In the genomic region with DNA sequence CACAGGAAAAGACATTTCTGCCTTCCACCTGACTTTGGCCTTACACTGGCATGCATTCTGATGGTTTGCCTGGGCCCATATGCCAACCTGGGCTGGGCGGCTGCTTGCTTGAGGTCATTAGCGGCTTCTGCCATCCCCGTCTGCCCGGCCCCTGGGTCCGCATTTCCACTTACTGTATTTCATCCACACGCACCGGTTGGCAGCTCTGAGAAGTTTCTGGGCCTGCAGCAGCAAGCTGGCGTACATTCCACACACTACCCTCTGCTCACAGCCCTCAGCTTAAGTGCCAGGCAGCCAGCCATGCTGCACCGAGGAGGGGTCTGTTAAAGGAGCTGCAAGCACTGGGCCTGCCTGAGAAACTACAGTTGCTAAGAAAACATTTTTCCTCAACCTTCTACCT, we compare ENCODE assay signal across 9 mouse cellular contexts. TPM values are rescaled to one million over a fixed set of nuclear protein-coding genes. Genes with fewer than 3 reads are reported as not detected.
DNase-seq lines count a peak whose midpoint lies in the region; ATAC-seq and TF ChIP-seq lines count a peak whose summit lies in the region.
"Had no signal": no experiment of that assay in that cellular context is flagged by ENCODE, and none has a peak within 500 bp of the region (broad histone marks: within the 10 kb centered on the region; RNA-seq: fewer than 3 reads in every experiment).

No protein-coding gene starts in this region.

- H3K4me3 ChIP-seq in hindbrain, postnatal 0 days (ENCODE audit: low read length), result no peak overlapping the region
- no peak overlapping the region for H3K4me3 ChIP-seq in hindbrain, embryonic 14.5 days (replicated peaks; ENCODE audit: low read length)
- H3K4me3 ChIP-seq: neural tube, embryonic 13.5 days had no signal

- H3K4me2 ChIP-seq in hindbrain, postnatal 0 days (ENCODE audit: low read depth, low read length), result peak overlapping the region; percentile 29; the same call in 1 of the 2 replicates
- H3K4me2 ChIP-seq in hindbrain, embryonic 14.5 days (replicated peaks), result no peak overlapping the region
- H3K4me2 ChIP-seq: neural tube, embryonic 13.5 days had no signal

- TF ChIP-seq CTCF in hindbrain, postnatal 0 days (IDR thresholded peaks at IDR 0.05; ENCODE audit: low read depth), result no peak

- 0 out of 2 replicates have a peak, but pooled peaks have one; percentile 58 for ATAC-seq in hindbrain, postnatal 0 days
- no peak for ATAC-seq in hindbrain, embryonic 14.5 days (ENCODE audit: low FRiP score)
- no peak for ATAC-seq in monocyte, adult 5-6 weeks (replicated peaks; ENCODE audit: insufficient number of reproducible peaks, low FRiP score, low TSS enrichment, poor library complexity, severe bottlenecking)

- 0 out of 2 replicates have a peak overlapping the region, but pooled peaks have one; percentile 13 for H3K9ac ChIP-seq in hindbrain, postnatal 0 days (replicated peaks; ENCODE audit: low read length)
- H3K9ac ChIP-seq in hindbrain, embryonic 14.5 days, result no peak overlapping the region
- H3K9ac ChIP-seq: neural tube, embryonic 13.5 days had no signal

- DNase-seq in hindbrain, postnatal 0 days (ENCODE audit: low spot score), result peak; percentile 58
- no peak for DNase-seq in hindbrain, embryonic 14.5 days (ENCODE audit: low spot score)
- DNase-seq in ES-CJ7 (ENCODE audit: low read depth, low spot score), result peak; percentile 9
- DNase-seq in cerebellum, adult 11 months, result peak; percentile 22
- DNase-seq in heart, postnatal 10 days, result peak; percentile 48 to 52
- no peak for DNase-seq in embryo, embryonic 11 days
- DNase-seq in urinary bladder, postnatal 36 days (ENCODE audit: low spot score in 2 of 2), result no peak

- 52% methylated on average over 9 of the region's 9 CpGs for WGBS in hindbrain, postnatal 0 days
- 73% methylated on average over 9 of the region's 9 CpGs for WGBS in hindbrain, embryonic 14.5 days

- H3K4me1 ChIP-seq in hindbrain, postnatal 0 days (ENCODE audit: insufficient read depth, low read length), result 0 out of 2 replicates have a peak, but pooled peaks cover 8% of the 10 kb centered on the region
- no peaks in the 10 kb centered on the region for H3K4me1 ChIP-seq in hindbrain, embryonic 14.5 days (replicated peaks; ENCODE audit: control insufficient read depth, insufficient read depth, low read length)

- intact Hi-C loops in heart, postnatal 10 days (cut with DNase I), result no loop called here

- no peaks in the 10 kb centered on the region for H3K27me3 ChIP-seq in hindbrain, postnatal 0 days (ENCODE audit: insufficient read depth, low read length)
- H3K27me3 ChIP-seq in hindbrain, embryonic 14.5 days (ENCODE audit: control insufficient read depth, insufficient read depth, low read length), result no peaks in the 10 kb centered on the region
- H3K27me3 ChIP-seq: neural tube, embryonic 13.5 days had no signal

- peak overlapping the region; percentile 4; the same call in 1 of the 2 replicates for H3K27ac ChIP-seq in hindbrain, postnatal 0 days
- no peak overlapping the region for H3K27ac ChIP-seq in hindbrain, embryonic 14.5 days
- H3K27ac ChIP-seq: neural tube, embryonic 13.5 days had no signal

- H3K36me3 ChIP-seq in hindbrain, postnatal 0 days (ENCODE audit: insufficient read depth, low read length), result no peaks in the 10 kb centered on the region
- H3K36me3 ChIP-seq in hindbrain, embryonic 14.5 days (replicated peaks; ENCODE audit: control insufficient read depth, insufficient read depth), result no peaks in the 10 kb centered on the region

- no peaks in the 10 kb centered on the region for H3K9me3 ChIP-seq in hindbrain, postnatal 0 days (ENCODE audit: low read length)
- H3K9me3 ChIP-seq in hindbrain, embryonic 14.5 days (ENCODE audit: control insufficient read depth, low read length), result no peaks in the 10 kb centered on the region
- H3K9me3 ChIP-seq: neural tube, embryonic 13.5 days had no signal

RNA-seq across cellular contexts. Expression of a gene that starts 13.5 kb away (rescaled TPM):
- total RNA-seq in hindbrain, postnatal 0 days (2014; rRNA removed), result 73.9 and 75.5 TPM in 2 replicates
- 14.6 and 17.4 TPM in 2 replicates for polyA plus RNA-seq in hindbrain, postnatal 0 days (2015; fragmentation: Nextera tagmentation; extraction: Ambion mirVana)
- polyA plus RNA-seq in hindbrain, embryonic 14.5 days (2014; fragmentation: Nextera tagmentation; extraction: Ambion mirVana), result 27.0 and 28.0 TPM in 2 replicates
- total RNA-seq in heart, postnatal 10 days (2021), result 10 to 100 TPM; 23.0 to 23.1 TPM
- total RNA-seq in monocyte, adult 5-6 weeks (2017), result 13.0 to 19.2 TPM (median 17.0 TPM) in 3 replicates

Comparison
In these comparisons a context has a peak if more than half of its experiments do, and no peak if none do; other contexts are left out.
1. DNase-seq: peak in hindbrain, postnatal 0 days (single experiment), ES-CJ7 (single experiment), cerebellum, adult 11 months (single experiment) and heart, postnatal 10 days (2 of 2); none in hindbrain, embryonic 14.5 days (single experiment), embryo, embryonic 11 days (single experiment) and urinary bladder, postnatal 36 days (0 of 2).